Mouse (Mus musculus) kidney, adult 2 months (tissue): ENCODE data around the gene 9130230L23Rik.

ENCODE experiments used
- CTCF ChIP-seq: fragments of 200-500 bp; conservative IDR thresholded peaks from 2 replicates; pipeline ENCODE4 v1.5.1; 2011; ENCODE audit warnings: low read depth, mild to moderate bottlenecking, control low read depth, low read length, moderate library complexity, mixed read lengths; ENCODE audit not compliant: insufficient read depth, insufficient read length
- POLR2A ChIP-seq: fragments of 200-500 bp; IDR thresholded peaks from one replicate; pipeline ENCODE4 v1.6.1; 2011; ENCODE audit warnings: low read depth, low read length, control low read depth

DNA sequence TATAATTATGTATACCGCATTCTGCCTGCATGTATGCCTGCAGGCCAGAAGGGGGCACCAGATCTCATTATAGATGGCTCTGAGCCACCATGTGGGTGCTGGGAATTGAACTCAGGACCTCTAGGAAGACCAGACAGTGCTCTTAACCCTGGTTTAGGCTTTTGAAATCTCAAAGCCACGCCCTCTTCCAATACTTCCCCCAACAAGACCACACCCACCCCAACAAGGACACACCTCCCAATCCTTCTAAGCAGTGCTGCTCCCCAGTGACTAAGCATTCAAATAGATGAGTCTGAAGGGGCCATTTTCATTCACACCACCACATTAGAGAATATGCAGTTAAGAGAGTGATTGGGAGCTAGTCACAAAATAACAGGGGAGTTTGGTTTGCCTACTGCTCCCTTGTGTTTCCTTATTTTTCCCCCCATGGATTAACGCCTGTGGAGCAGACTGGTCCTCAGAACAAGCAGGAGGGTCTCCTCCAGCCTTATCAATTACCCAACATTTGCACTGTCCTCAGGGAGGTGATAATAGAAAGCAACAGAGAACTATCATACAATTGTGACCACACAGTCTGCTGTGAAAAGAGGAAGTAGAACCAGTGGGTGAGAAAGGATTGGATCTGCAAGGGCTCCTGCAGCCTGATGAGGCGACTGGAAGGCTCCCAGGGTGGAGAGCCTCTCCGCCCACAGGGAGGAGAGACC is 44.0 kb downstream of the 9130230L23Rik start:
- TF ChIP-seq CTCF (no peak), POLR2A (no peak)
